Mouse (Mus musculus) mesoderm, embryonic 11.5 days (tissue): ENCODE measurements around the gene Gzmc.
"Not testable (repeated sequence)": the region's sequence is repeated elsewhere in the genome, so short reads cannot be mapped to it uniquely, and the experiment has no call there.

Source experiments
- DNase-seq: peaks from one replicate; pipeline ENCODE4 v3.0.0-alpha.2; 2012; ENCODE audit warnings: low read depth, low spot score

Gzmc gene

DNA sequence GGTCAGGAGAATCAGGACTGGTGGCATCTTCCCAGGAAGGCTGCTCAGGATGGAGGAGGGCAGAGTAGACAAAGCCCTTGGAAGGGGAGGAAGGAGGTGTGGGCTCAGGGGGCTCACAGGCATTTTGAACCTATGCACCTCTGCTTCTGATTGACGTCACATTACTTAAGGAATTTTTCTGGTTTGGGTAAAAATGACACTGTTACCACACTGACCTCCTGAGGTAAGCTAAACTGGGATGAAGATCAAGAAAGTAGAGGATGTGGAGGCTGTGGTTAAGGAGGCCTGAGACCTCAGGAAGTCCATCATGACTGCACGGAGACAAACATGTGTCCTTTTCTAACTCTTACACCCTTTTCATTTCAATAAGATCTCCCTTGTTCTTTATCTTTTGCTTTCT is at the start of gene Gzmc:
Gzmc (minus strand) TSS at position 101 of the 400 bp plus-strand sequence.
- DNase-seq = no peak

DNA sequence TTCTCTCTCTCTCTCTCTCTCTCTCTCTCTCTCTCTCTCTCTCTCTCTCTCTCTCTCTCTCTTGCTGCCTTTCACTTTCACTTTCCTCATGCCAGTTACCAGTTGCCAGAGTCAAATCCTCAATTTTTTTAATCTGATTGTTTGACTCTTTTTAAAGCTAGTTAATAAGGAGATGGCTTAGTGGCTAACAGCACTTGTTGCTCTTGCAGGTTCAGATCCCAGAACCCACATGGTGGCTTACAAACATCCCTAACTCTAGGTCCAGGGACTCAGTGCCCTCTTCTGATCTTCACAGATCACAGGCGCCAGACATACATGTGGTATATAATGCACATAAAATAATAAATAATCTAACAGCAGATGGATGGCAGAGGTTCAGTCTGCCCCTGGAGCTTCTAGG is 49.4 kb upstream of the Gzmc start:
- no peak for DNase-seq

DNA sequence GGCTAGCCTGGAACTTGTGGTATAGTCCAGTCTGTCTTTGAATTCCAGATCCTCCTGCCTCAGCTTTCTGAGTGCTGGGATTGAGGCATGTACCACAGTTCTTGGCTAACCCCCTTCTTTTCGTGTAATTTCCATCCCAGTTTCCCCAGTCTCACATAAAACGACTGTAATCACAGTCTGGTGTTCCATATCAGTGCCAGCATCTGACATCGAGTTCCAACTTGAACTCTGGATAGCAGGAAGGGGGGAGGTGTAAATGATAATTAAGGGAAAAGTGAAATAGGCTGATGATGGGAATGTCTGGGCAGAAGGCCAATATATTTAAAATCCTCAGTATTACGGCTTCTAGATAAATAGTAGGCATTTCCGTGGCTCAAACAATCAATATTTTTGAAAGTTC is 46.6 kb upstream of the Gzmc start:
- DNase-seq = no peak

DNA sequence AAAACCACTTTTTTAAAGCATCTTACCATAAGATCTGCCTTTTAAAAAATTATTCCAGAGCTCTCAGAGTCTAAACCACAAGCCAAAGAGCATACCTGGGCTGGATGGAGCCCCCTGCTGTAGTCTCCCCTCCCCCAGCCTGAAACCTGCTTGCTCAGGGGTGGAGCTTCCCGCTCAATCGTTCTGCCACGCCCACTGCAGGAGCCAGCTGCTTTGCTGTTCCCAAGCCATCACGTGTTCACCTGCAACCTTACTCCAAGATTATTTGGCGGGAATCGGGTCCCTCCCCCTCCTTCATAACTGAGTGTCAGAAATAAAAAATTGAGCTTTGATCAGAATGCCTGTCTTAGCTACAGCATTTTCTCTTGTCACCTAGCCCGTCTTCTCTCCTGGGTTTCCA is 44.2 kb upstream of the Gzmc start:
- DNase-seq = not testable (repeated sequence)

DNA sequence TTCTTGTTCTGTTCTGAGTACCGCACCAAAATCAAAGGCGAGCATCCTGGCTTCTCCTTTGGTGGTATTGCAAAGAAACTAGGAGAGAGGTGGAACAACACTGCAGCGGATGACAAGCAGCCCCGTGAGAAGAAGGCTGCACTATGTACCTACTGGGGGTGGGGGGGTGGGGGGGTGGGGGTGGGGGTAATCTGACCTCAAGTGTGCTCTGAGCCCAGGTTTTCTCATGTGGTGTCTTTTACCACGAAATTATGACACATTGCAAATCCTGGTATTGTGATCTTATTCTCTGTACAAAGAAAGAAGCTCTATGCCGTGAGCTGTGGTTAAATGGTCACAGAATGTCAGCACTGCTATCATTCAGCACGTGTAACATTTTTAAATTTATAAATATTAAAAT is 41.6 kb upstream of the Gzmc start:
- DNase-seq = not testable (repeated sequence)

DNA sequence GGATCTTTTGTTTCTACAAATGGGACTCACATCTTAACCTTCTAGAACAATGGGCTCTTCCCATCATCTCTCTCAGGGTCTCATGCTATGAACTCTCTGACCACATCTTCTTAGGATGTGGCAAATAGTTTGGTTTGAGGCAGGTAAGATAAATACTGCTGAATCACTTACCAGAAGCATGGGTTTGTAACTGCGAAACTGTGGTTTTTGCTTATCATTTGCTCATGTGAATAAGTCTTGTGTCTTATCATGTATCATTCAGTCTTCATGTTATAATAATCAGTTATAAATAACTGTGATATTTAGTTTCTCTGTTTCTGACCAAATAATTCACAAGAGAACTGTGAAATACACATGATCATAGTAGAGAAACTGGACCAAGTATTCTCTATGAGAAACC is 31.7 kb upstream of the Gzmc start:
- no peak for DNase-seq

- DNase-seq = no peak
Measured at GRCm38 (mm10) chr14:56262153-56262552, 27.7 kb upstream of the Gzmc start, which contains the start of gene Gzmb. Gene Gzmb, minus strand, starts transcription at chr14:56262260.

DNA sequence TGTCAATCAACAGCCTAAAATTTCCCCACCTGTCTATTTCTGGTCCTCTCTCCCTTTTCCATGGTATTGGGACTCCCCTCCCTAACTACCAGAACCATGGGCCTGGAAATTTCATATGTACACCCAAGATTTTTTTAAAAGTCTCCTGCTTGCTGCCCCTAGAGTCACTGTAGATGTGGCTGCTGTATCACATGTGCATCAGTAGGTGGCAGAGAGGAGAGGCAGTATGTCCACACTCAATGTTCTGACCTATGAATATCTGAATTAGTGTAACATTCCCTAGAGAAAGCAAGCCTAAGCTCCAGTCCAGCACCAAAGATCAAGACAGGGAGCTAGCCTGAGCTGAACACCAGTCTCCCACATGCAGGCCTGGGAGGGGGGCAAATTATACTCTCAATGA is 6.0 kb upstream of the Gzmc start:
- no peak for DNase-seq

DNA sequence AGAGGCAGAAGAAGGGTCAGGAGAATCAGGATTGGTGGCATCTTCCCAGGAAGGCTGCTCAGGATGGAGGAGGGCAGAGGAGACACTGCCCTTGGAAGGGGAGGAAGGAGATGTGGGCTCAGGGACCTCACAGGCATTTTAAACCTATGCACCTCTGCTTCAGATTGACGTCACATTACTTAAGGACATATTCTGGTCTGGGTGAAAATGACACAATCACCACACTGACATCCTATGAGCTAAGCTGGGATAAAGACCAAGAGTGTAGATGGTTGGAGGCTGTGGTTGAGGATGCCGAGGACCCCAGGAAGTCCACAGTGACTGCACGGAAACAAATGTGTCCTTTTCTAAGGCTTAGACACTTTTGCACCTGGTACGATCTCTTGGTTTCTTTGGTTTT is 23.1 kb downstream of the Gzmc start, which contains the start of gene Gzmf:
Gzmf (minus strand) TSS at position 101 of the 400 bp plus-strand sequence.
- no peak for DNase-seq

GRCm38 (mm10) chr14:56205613-56206012 is 28.8 kb downstream of the Gzmc start:
- no peak for DNase-seq

- DNase-seq = peak; percentile 45
Measured at GRCm38 (mm10) chr14:56205021-56205420, 29.4 kb downstream of the Gzmc start.

DNA sequence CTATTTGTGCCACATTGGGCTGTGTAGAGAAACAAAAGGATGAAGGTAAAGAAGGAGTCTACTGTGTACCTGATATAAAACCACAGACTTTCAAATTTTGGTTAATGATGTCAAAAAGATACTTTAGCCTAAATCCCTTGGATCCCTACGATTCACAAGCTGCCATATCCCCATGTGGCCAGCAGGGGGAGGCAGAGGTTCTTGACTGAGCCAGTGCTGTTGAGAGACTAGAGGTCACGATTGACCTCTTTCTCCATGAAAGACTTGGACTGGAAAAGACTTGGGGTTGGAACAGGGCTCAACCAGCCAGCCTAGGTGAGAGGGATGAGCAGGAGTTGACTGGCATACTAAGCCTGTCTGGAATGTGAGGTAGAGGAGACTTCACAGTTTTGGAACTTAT is 30.5 kb downstream of the Gzmc start:
- DNase-seq = peak; percentile 62

DNA sequence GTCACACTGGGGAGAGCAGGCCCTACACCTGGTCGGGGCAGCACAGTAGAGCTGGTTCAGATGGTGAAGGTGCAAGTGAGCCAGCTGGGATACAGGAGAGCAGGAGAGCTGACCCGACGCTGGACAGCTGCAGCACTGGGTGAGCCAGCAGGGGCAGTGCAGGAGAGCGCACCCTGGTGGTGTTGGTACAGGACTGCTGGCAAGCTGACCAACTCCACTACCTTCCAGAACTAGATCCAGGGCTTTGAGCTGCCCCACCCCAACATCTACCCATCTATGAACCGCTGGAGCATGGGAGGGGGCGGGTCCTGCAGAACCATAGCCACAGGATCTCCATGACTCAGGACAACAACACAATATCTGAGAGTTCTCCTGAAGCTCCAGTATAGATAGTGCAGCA is 47.5 kb downstream of the Gzmc start:
- DNase-seq = no peak

GRCm38 (mm10) chr14:56186521-56186920 is 47.9 kb downstream of the Gzmc start:
- no peak for DNase-seq
